Mouse (Mus musculus): ENCODE results near the gene Slc29a2.
"Not testable (repeated sequence)": the region's sequence is repeated elsewhere in the genome, so short reads cannot be mapped to it uniquely, and the experiment has no call there.

The Slc29a2 gene

DNA sequence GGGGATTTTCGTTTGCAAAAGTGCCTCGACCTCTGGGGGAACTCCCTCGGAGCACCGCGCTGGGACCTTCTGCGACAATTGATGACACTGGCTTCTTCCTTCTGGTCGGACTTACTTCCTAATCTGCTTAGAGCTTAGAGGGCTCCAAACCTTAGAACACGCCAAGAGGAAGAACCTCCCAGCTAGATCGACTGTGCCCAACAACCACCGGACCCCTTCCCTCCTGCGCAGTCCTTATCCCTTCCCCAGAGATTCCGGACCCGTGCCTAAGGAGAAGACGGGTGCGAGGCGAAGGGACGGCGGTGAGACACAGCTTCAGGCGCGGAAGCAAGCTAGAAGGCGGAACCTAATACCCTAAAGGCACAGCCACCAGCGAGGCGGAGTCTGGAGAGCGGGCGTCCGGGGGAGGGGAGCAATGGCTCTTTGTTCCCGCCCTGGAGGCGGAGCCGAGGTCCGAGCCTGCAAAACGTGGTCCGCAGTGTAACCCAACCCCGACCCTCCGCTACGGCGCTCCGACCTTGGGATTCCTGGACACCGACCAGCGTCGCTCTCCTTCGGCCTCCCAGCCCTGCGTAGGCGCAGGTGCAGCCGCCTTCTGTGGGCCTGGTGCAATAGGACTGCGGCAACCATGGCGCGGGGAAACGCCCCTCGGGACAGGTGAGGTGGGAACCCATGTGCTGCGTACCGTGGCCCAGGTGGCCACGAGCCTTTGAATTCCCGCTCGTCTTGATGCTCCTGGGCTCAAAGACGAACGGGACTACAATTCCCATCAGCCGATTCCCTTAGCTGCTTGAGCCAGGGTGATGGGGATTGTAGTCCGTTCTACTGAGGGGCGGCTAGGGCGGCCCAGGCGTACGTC, at the start of gene Slc29a2:
Gene Slc29a2, plus strand, starts transcription at position 240 of the 859 bp plus-strand sequence.
- peak; percentile 72 to 80 for DNase-seq (ENCODE audit: low spot score in 2 of 2)

DNA sequence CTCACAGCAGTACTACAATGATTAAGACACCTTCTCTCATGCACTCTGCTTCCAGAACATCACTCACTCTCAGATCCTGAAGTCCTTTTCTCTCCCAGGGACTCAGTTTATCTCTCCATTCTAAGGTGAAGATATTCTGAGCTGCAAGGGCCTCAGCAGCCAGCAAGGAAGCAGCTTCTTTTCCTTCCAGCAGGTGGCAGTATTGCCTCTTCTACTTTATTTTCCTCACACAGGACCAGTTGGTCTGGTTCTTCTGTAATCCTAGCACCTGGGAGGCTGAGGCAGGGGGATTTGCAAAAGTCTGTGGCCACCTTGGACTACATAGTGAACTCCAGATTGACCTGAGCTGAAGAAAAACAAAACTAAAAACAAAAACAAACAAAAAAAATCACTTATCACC, 41.9 kb upstream of the Slc29a2 start:
- DNase-seq (ENCODE audit: low spot score in 2 of 2), result no peak

DNA sequence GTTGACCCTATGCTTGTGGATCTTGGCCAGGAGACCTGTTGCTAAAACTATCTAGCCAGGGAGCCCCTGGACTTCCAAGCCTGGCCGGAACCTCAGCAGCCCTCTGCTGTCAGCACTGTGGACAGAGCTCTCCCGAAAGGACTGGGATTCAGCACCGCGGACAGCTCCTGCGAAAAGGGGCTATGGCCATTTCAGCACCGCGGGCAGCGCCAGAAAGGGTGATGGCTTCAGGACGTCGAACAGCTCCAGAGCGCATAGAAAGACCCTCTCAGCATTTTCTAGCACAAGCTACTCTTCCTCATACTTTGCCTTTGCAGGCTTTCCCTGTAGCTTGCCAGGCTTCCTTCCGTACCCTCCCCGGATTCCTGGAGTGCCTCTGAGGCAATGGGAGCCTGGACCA, 34.6 kb upstream of the Slc29a2 start:
- DNase-seq (ENCODE audit: low spot score in 2 of 2), result peak; percentile 66 to 81

DNA sequence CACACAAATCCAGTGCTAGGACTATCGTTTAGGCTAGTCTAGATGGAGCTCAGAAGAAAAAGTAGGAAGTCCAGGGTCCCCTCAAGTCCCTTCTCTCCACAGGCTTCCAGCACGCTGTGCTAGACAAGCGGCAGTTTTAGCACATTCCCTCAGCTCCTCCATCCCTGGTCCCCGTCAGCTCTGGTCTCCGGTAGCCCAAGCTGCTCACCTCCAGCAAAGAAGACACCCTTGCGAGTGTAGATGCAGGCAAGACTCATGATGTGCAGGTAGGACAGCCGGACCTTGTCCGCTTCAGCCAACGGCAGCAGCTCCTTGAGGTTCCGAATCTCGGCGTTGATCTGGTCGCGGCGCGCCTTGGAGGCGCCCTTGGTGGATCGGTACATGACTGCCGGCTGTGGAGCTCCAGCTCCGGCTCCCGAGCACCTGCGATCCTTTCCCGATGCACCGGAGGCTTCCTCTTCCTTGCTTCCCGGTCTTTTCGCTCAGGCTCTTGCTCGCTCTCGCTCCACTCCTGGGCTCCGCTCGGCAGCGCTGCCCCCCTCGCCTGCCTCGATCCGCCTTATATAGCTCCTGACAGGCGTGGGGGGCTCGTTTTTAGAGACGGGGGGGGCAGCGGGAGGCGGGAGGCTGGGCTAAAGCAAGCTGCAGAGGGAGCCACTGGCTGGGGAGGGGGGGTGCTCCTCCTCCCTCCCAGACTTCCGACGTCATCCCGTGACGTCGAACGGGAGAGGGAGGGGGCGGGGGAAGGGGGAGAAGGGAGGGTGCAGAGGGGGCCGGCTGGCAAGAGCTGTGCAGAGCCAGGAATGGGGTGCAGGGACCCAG, 34.0 kb upstream of the Slc29a2 start:
- DNase-seq (ENCODE audit: low spot score in 2 of 2), result no peak

DNA sequence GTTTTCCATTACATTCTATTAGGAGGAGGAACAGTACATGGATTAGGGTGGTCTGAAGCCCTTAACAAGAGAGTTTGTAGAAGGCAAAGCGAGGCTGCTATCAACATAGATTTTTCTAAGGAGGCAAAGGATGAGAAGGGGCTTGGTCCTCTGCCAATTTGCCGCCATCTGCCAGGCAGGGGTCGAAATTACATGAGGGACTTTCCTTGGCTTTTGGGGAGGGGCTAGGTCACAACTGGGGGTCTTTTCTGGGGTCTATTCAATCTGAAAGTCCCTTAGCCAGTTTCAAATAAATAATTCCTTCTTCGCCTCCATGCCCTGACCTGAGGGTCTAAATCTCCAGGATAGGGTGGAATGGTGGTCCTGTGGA, 33.4 kb upstream of the Slc29a2 start, which contains the start of gene Npas4:
Gene Npas4, minus strand, starts transcription at position 61 of the 370 bp plus-strand sequence.
- no peak for DNase-seq (ENCODE audit: low spot score in 2 of 2)

DNA sequence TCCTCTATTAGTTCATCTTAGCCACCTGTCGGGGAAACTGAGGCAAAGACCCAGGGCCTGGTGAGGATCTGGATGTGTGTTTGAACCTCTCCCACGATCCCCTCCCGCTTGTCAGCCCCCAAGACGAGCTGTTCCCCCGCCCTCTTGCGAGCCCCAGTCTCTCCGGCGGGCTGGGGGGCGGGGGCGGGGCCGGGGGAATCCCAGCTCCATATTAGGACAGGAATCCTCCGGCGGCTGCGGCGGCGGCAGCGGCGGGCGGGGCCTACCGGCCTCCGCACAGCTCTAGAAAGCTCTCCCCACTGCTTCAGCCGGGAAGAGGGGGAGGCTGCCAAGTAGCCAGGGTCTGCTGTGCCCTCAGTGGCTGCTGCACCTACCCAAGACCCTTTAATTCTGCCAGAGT, 32.9 kb upstream of the Slc29a2 start:
- no peak for DNase-seq (ENCODE audit: low spot score in 2 of 2)

DNA sequence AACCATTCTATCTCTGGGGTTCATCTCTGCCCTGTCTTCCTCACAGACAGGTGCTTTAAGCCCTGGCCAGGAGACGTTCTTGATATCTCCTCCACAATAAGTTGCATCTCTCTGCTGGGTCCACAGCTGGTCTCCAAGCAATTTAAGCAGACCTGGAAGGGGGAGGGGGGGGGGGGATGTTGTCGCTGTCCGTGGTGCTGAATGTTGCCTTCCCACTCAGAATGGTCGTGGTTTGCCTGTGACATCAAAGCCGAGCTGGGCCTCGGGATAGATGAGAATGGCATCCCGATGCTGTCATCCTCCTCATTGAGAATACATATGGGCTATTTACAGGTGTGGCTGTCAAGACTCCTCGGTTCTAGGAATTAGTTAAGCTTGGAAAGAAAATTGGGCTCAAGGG, 31.3 kb upstream of the Slc29a2 start:
- no peak for DNase-seq (ENCODE audit: low spot score in 2 of 2)

DNA sequence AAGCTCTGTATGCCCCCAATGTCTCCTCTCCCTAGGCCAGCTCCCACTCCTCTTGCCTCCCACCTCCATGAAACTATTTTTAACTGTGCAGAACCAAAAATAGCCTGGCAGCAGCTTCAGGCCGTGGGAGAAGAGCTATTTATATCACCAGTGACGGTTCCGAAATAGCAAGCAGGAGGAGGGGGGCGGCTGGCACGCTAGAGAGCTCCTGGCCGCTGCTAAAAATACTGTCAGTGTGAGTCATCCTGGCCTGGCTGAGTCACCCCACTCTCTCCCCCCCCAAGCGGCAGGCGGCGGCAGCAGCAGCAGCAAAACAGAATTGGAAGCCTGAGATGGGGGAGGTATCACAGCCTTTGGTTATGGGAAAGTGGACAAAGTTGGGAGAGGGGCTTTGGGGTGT, 30.8 kb upstream of the Slc29a2 start:
- DNase-seq (ENCODE audit: low spot score in 2 of 2), result no peak

DNA sequence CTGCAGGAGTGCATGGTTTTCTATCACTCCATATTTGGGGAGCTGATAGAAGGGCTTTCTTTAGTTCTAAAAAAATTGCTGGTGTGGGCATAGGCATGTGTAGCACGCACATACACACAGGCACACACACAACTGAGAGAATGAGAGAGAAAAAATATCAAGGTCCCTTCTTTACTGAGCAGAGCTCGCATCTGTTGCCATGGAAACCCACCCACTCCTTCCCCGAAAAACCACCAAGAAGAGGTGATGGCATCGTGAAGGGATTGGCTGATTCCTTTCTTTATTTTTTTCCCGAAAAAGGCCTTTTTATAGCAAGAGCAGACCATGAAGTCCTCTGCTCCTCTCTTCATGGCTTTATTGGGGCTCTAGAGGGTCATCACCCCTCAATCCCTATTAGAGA, 29.6 kb upstream of the Slc29a2 start:
- no peak for DNase-seq (ENCODE audit: low spot score in 2 of 2)

DNA sequence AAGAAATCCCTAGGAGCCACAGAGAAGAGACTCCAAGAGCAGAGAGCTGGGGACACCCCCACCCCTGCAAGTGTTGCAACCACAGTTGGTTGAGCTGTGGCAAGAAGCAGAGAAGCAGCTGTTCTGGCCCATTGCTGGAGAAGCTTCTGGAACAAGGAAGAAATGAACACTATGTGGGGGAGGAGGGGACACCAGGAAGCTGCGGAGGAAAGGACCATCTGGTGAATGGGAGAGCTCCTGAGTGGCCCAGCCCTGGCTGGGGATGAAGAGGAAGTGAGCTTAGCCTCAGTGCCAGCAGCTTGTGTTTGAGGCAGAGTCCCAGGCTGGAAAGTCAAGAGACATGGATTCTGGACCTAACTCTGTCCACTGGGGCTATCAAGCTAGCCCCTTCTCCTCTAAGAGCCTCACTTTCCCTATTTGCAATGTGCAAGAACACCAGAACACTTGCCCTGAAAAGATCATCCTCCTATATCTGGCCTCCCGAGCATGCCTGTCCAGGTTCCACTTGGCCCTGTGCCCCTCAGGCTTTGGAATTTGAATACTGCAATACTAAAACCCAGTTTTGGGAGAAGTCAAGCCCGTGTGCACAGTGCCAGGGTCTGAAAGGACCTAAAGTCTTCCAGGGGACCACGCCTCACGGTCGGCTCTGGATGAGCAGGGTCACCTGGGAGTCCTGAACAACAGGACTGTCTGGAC, 24.1 kb upstream of the Slc29a2 start:
- no peak for DNase-seq (ENCODE audit: low spot score in 2 of 2)

DNA sequence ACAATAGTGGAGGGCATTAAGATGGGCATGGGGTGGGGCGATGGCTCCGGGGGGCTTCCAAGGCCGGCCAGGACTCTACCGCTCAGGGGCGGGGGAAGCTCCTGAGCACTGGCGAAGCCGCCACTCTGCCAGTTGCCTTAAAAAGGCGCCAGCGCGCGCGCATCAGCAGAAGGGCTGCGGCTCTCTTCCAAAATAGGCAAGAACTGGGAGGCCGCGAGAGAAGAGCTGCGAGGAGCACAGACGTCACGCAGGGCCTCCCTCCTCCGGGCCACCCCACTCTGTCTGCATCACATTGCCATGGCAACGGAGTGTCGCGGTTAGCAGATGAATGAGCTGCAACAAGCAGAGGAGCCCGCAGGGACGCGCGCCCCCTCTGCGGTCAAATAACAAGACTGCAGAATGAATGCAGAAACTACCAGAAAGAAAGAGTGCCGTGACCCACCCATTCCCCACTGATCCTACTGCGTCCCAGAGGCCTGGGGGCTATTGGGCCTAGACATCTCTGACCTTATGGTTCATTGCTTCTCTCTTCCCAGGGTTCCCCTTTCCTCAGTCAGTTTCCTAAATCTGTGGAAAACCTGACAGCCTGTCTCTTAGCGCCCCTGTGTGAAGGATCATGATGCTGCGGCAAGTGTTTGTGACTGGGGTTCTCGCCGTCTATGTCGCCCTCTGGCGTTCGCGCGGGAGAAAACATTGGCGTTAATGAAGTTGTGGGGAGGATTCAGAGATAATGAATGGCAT, 21.8 kb upstream of the Slc29a2 start:
- DNase-seq (ENCODE audit: low spot score in 2 of 2), result peak; percentile 47 to 65

DNA sequence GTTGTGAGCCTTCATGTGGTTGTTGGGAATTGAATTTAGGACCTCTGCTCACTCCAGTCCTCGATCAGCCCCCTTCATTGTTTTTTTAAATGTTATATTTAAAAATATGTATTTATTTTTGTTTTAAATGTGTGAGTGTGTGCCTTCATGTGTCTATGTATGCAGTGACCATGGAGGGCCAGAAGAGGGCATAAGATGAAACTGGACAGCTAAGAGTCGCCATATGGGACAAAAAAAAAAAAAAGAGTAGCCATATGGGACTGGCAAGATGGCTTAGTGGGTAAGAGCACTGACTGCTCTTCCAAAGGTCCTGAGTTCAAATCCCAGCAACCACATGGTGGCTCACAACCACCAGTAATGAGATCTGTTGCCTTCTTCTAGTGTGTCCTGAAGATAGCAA, 20.0 kb upstream of the Slc29a2 start:
- DNase-seq (ENCODE audit: low spot score in 2 of 2), result not testable (repeated sequence)

DNA sequence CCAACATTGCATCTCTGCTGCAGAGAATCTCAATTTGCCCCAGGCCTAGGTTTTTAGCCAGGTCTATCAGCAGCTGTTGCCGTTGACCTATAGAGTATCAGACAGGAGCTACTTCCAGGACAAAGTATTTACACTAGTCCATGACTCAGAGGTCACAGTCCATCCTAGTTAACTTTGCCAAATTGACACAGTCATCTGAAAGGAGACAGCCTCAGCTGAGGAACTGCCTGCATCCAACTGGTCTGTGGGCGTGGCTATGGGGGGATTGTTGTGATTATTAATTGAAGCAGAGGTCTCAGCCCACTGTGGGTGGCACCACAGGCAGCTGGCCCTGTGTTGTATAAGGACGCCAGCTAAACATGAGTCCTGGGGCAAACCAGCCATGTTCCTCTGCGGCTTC, 18.7 kb upstream of the Slc29a2 start:
- DNase-seq (ENCODE audit: low spot score in 2 of 2), result no peak

DNA sequence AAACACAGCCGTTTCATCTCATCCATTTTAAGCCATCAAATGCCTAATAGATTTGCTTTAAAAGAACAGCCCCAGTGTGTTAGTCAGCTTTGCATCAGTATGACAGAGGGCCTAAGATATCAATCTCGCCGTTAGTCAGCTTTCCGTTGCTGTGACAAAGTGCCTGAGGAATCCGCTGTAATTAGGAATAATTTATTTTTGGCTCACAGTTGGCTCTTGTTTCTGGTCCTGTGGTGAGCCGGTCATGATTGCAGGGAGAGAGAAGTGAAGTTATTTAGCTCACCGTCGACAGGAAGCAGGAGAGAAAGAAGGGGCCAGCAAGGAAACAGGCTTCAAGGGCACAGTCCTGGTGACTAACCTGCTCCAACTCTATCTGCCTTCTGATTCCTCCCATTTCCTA, 10.5 kb upstream of the Slc29a2 start:
- no peak for DNase-seq (ENCODE audit: low spot score in 2 of 2)

DNA sequence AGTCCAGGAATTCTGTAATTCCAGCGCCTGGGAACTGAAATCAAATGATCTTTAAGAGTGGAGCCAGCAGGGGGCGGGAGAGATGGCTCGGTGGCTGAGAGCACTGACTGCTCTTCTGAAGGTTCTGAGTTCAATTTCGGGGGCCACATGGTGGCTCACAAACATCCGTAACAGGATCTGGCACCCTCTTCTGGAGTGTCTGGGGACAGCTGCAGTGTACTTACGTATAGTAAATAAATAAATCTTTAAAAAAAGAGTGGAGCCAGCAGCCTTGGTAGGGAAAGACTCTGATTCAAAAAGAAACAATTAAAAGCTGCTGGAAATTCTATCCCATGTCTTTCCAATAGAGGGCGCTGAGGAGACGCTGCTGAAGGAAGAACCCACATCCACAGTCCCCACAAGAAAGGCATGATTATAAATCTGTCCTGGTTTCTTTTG, 8.7 kb upstream of the Slc29a2 start:
- no peak for DNase-seq (ENCODE audit: low spot score in 2 of 2)

DNA sequence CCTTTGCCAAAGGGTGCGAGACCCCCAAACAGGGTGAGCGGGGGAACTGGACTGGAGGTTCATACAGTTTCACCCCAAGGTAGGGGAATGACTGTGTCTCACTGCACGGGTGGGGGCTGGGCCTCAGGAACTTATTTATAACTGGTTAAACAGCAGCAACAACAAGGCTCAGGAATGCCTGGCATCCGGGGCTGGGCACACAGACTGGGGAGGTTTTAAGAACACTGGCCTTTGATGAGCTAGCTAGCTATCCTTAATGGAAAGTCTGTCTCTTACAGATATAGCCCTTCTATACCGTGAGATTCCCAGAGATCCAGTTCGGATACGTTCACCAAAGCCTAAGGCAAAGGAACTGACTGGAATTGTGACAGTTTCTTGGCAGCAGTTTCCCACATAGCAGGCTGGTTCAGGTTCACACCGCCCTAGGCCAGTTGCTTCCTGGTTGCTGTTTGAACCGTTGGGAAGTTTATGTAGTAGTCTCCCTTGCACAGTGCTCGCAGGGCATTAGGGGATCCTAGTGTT, 7.4 kb upstream of the Slc29a2 start:
- no peak for DNase-seq (ENCODE audit: low spot score in 2 of 2)

DNA sequence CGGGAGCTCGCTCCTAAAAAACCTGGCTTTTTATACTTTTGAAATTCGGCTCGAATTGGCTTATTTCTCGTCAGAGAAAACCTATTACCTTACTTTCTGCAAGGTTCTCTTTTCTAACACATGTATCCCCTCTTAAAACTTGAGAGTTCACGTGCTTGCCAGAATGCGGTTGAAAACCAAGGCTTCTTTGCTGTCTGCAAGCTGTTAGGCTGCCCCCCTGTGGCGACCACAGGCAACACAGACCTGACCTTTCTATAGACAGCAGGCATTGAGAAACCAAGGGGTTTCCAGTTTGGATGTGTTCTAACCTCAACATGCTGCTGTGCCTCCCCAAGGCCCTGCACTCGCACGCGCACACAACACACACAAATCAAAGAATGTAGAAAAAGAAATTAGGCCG, 6.9 kb upstream of the Slc29a2 start:
- peak; percentile 44 to 69 for DNase-seq (ENCODE audit: low spot score in 2 of 2)

DNA sequence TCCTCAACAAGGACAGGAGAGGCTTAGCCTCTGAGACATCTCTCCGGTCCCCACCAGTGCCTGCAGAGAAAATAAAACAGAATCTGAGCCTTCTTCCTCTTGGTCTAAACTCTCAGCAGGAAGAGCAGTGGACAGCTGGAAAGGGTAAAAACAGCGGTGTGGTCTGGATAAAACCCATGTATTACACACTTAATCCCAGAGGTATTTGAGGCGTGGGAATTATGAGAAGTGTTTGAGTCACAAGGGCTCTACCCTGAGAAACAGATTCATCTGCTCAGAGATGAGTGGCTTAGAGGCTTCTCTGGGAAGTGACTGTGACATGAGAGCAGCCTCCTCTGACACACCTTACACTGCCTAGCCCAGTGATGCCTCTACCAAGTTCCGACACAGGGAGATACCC, 6.0 kb upstream of the Slc29a2 start:
- DNase-seq (ENCODE audit: low spot score in 2 of 2), result no peak

DNA sequence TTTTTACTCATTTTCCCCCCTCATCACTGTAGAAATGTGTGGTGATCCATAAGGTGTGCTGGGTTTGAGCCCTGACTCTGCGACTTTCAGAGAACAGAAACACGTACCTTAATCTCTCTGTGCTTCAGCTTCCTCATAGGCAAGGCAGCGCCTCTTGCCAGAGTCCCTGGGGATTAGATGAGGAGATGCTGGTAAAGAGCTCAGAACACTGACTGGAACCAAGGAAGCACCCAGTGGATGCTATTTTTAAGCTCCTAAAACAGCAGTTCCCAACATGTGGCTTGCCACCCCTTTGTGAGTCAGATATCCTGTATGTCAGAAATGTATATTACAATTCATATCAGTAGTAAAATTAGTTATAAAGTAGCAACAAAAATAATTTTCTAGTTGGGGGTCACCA, 5.5 kb upstream of the Slc29a2 start:
- DNase-seq (ENCODE audit: low spot score in 2 of 2), result no peak

DNA sequence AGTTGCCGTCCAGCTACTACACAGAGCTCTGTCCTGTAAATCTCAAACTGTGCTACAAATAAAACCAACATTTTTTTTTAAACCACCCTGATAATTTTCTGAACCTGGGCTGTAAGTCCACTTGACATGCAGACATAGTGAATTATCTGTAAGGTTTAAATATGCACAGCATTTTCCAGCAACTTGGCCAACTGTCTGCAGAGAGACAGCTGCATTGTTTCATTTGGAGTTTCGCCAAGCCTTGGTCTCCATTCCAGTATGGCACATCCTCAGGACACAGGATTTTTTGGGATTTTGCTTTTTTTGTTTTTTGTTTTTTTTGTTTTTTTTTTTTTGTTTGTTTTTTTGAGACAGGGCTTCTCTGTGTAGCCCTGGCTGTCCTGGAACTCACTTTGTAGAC, 2.2 kb upstream of the Slc29a2 start:
- DNase-seq (ENCODE audit: low spot score in 2 of 2), result no peak

DNA sequence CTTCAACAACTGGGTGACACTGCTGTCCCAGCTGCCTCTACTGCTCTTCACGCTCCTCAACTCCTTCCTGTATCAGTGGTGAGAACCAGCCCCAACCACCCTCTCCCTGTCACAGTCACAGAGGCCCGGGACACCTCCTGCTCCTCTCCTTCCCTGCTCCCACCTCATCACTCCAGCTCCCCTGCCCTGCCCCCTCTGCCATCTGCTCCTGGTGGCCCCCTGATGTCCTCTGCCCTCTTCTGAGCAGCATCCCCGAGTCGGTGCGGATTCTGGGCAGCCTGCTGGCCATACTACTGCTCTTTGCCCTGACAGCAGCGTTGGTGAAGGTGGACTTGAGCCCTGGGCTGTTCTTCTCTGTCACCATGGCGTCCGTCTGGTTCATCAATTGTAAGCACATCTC, 2.5 kb downstream of the Slc29a2 start:
- DNase-seq (ENCODE audit: low spot score in 2 of 2), result no peak
